Mouse (Mus musculus) CD4-positive helper T cell, adult 2 months (primary cell): ENCODE measurements around the gene Prtg.

Experiments
- DNase-seq: peaks from one replicate; pipeline ENCODE4 v3.0.0-alpha.2; 2012; ENCODE audit warnings: low read depth, missing footprints, low spot score

The Prtg gene

GRCm38 (mm10) chr9:72861235-72861634, 54.6 kb downstream of the Prtg start:
- no peak for DNase-seq

DNA sequence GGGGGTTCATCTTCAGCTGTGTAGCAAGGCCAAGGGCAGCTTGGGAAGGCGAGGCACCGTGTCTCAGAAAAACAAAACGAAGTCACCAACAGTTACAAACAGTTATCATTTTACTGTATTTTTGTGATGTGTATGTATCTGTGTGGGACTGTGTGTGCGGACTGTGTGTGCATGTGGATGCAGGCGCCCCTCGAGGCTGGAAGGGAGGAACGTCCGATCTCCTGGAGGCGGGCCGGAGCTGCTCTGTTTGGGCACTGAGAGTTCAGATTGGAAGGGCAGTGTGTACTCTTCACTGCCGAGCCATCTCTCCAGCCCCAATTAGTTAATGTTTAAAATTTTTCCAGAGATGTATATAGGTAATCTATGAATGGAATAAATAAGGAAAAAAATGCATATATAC, 55.5 kb downstream of the Prtg start:
- DNase-seq: no peak

GRCm38 (mm10) chr9:72862955-72863354, 56.3 kb downstream of the Prtg start:
- no peak for DNase-seq

DNA sequence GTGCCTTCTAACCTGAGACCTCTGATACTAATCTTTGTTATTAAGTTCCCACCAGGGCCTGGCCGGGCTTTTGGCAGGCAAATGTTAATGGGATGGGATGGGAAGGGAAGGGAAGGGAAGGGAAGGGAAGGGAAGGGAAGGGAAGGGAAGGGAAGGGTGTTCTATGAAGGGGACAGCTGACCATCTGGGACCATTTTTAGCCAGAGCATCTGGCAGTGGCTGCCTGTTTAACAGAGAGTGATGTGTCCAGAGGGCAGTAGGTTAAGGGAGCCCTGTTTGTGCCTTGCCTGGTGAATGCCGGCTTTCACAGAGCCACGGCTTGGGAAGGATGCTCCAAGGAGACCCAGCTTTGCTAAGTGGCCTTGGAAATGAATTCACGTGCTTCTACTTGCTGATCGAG, 57.1 kb downstream of the Prtg start:
- no peak for DNase-seq

- no peak for DNase-seq
These were observed 60.8 kb downstream of the Prtg start for GRCm38 (mm10) chr9:72867434-72867833.

DNA sequence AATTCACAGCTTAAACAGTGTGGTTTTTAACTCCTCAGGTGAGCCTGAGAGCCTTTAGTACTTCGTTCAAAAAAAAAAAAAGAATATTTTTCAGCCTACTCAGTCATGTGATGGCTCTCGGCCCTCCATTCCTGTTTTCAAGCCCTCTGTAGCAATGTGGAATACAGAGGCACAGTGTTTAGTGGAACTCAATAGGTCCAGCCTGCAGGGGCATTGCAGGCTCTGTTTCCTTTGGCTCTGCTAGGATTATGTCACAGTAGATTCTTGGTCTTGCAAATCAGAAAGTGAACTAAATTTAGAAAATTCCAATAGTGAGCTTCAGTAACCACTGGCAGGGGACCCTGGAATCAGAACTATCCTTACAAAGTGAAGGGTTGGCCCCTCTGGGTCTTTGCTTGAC, 62.1 kb downstream of the Prtg start:
- DNase-seq: no peak

- no peak for DNase-seq
These were observed 65.0 kb downstream of the Prtg start for GRCm38 (mm10) chr9:72871506-72872297.

- no peak for DNase-seq
These were observed 65.8 kb downstream of the Prtg start for GRCm38 (mm10) chr9:72872298-72873130.

- DNase-seq: no peak
These were observed 69.2 kb downstream of the Prtg start for GRCm38 (mm10) chr9:72875878-72876277.

GRCm38 (mm10) chr9:72877905-72878304, 71.2 kb downstream of the Prtg start:
- no peak for DNase-seq

- no peak for DNase-seq
These were observed 72.0 kb downstream of the Prtg start for GRCm38 (mm10) chr9:72878656-72879055.

GRCm38 (mm10) chr9:72879601-72880000, 72.9 kb downstream of the Prtg start:
- no peak for DNase-seq

DNA sequence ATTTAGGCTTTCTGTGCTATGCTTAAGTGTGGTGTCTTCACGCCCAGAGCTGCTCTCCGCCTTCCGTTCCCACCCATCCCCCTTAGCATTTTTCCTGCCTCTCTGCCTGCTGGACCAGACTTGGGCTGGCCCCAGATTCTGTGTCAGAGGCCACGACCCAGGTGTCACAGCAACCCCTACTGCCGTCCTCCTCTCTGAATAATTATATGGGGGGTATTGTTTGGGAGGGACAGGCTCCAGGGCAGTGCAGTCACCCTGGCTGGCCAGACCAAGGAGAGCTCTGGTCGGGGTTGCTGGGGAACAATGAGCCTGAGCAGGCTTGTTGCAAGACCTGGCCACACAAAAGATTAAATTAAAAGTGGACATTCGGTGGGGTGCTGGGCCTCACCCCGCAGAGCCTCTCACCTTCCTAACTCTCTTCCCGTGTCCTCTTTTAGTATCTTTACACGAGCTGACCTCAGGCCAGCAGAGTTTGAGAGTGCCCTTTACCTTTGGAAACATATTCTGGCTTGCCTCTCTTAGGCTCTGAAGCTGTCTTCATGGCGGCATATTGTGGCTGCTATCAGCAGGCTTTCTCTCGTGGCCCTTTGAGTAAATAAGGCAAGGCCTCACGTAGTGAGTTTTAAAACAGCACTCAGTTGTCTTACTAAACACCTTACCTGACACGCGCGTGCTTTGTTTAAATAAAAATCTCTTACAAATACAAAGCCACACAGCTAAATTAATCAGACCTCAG, 73.7 kb downstream of the Prtg start:
- DNase-seq: no peak

DNA sequence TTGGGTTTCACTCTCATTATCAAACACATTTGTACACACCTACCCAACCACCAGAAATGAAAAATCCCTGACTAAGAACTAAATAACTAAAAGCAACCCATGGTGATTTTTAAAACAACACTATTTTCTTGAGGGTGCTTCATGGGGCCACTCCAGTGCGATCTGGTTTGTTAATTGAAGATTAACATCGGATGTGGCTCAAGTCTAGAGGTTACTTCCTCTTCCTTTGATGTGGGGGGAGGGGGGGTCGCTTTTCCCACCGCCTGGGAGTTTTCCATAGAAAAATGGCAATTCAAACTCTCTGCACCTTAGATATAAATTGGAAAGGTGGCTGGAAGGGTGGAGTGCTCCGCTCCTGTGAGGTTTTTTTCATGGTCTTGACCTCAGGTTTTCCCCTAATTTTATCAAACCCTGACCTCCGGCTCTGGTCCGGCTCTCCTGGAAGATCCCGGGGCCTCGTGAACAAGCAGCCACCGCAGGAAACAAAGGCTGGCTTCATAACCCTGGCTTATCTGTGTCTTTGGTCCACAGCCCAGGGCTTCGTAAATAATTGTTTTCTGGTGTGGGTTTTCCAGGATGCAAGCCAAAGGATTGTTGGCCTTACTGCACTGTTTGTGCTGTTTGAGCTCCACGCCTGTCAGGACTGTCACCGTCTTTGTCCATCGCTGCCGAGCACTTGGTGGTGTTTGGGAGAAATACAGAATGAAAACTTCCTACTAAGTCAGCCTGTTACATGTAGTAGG, 74.5 kb downstream of the Prtg start:
- no peak for DNase-seq

DNA sequence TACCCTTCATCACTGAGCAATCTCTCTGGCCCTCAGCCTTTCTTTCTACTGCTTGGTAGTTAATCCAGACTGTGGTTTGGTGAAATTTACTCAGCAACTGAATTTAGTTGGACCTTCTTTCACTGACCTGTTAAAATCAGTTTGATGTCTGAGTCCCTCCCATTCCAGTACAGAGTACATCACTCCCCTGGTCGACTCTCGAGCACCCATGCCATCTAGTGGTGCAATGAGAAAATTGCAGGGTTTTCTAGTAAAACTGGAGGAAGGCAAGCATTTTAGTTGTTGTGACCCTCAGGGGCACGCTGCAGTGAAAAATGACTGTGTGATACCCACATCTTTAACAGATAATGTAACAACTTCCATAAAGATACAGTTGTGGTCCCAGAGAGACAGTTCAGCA, 77.3 kb downstream of the Prtg start:
- DNase-seq: peak; percentile 46

DNA sequence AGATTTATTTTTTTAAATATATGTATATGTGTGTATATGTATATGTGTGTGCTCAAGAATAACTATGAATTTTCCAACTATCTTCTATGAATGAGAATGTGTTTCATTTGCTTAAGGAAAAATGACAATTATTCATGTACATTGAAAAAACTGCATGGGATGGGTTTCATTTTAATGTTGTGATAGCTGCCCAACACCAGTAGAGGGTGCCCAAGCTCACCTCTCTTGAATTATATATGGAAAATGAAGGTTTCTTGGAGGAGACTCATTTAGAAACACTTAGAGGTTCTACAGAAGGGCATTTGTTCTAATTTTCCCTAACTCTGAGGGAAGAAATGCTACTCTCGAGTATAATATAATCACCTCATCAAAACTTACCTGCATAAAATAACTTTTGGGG, 83.1 kb downstream of the Prtg start:
- DNase-seq: peak; percentile 14

DNA sequence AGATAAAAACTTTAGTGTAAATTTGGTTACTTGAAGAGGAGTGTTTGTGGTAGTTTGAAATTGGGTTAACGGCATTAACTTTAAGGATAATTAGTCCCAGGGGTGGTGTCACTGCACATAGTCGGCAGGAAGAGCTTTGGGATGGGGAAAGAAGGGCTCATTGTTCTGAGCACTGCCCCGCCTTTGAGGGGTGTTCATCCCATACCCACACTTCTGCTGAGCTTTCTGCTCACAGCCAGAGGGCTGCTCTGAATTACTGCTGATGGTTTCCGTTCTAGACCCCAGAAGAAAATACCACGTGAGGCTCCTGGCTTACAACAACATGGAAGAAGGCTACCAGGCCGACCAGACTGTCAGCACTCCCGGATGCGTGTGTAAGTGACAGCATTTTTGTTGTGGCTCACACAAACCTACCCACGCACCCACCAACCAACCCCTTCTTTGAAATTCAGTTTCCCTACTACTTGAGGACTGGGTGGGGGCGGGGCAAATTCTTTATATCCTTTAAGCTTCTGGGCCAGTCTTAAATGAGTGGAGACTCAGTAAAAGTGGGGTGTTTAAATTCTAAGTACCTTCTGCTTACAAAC, 83.9 kb downstream of the Prtg start:
- peak; percentile 61 for DNase-seq

DNA sequence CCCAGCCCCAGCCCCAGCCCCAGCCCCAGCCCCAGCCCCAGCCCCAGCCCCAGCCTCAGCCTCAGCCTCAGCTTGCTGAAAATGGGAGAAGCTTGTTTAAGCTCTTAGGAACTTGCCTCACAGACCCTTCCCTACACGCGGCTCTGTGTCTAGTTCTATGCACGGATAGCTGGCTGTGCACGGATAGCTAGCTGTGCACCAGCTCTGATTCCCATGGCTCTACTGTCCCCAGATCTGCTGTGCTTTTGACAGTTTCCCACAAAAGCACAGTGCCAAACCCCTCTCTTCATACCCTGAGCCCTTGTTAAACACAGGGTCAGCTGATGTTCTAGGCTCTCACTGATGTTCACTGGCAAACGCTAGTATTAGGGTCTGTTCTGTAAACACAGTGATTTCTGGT, 86.1 kb downstream of the Prtg start:
- no peak for DNase-seq

GRCm38 (mm10) chr9:72894796-72895352, 88.2 kb downstream of the Prtg start:
- DNase-seq: no peak

DNA sequence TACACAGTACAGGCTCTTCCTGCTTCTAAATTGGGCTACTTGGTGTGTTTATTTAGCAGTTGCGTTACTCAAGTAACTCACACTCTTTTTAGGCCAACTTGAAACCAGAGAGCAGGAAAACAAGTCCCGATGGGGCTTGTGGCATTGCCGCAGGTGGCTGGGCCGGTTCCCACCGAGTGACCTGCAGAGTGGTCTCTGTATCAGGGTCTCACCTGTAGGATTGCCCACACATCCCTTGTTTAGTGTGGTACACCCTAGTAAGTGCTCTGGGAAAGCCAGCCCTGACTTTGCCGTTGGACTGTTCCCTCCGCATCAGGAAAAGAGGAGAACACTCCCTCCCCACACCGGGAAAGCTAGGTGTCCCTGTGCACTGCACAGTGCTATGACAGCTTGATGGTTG, 95.4 kb downstream of the Prtg start:
- no peak for DNase-seq

- no peak for DNase-seq
These were observed 95.9 kb downstream of the Prtg start for GRCm38 (mm10) chr9:72902611-72903010.
